20 mouse cellular contexts compared by ENCODE assay signal in genomic region chr13:49398191-49398590, GRCm38 (mm10).
"Had no signal": no experiment of that assay in that cellular context is flagged by ENCODE, and none has a peak within 500 bp of the region (broad histone marks: within the 10 kb centered on the region; RNA-seq: fewer than 3 reads in every experiment).

No protein-coding gene starts in this region.

- H3K36me3 ChIP-seq: limb, embryonic 13.5 days; midbrain, embryonic 12.5 days; midbrain, embryonic 15.5 days; neural tube, embryonic 15.5 days; stomach, embryonic 15.5 days had no signal

- DNase-seq: kidney, adult 18-20 months; kidney, adult 9 months; kidney, postnatal 14 days; kidney, postnatal 4 days; liver, postnatal 0 days; lung, embryonic 14.5 days; right cerebral cortex, adult 18-20 months; right cerebral cortex, postnatal 25 days; spleen, adult 18-20 months; thymus, postnatal 25 days had no signal

- H3K4me3 ChIP-seq: limb, embryonic 10.5 days; limb, embryonic 13.5 days; midbrain, embryonic 12.5 days; midbrain, embryonic 15.5 days; neural tube, embryonic 12.5 days; neural tube, embryonic 15.5 days; stomach, embryonic 15.5 days had no signal

- H3K4me2 ChIP-seq: limb, embryonic 13.5 days; lung, embryonic 14.5 days; midbrain, embryonic 12.5 days; midbrain, embryonic 15.5 days; neural tube, embryonic 12.5 days; neural tube, embryonic 15.5 days; stomach, embryonic 15.5 days had no signal

- H3K27me3 ChIP-seq: limb, embryonic 13.5 days; midbrain, embryonic 12.5 days; midbrain, embryonic 15.5 days; neural tube, embryonic 12.5 days; neural tube, embryonic 15.5 days; stomach, embryonic 15.5 days had no signal

- H3K9me3 ChIP-seq: limb, embryonic 10.5 days; limb, embryonic 13.5 days; midbrain, embryonic 12.5 days; midbrain, embryonic 15.5 days; neural tube, embryonic 12.5 days; neural tube, embryonic 15.5 days; stomach, embryonic 15.5 days had no signal

- H3K27ac ChIP-seq: limb, embryonic 10.5 days; limb, embryonic 13.5 days; liver, embryonic 14.5 days; macrophage; midbrain, embryonic 12.5 days; midbrain, embryonic 15.5 days; neural tube, embryonic 12.5 days; neural tube, embryonic 15.5 days; stomach, embryonic 15.5 days had no signal

- ATAC-seq: liver, postnatal 0 days; lung, postnatal 0 days; midbrain, embryonic 15.5 days had no signal

- H3K4me1 ChIP-seq: limb, embryonic 10.5 days; limb, embryonic 13.5 days; midbrain, embryonic 12.5 days; midbrain, embryonic 15.5 days; neural tube, embryonic 12.5 days had no signal

- H3K9ac ChIP-seq: limb, embryonic 13.5 days; liver, embryonic 14.5 days; liver, postnatal 0 days; lung, embryonic 14.5 days; midbrain, embryonic 12.5 days; midbrain, embryonic 15.5 days; neural tube, embryonic 12.5 days; neural tube, embryonic 15.5 days; stomach, embryonic 15.5 days had no signal
